ENCODE assay signal across 18 mouse cellular contexts in genomic region chr12:59488019-59488418, GRCm38 (mm10).
DNase-seq lines count a peak whose midpoint lies in the region; ATAC-seq and TF ChIP-seq lines count a peak whose summit lies in the region.
"Had no signal": no experiment of that assay in that cellular context is flagged by ENCODE, and none has a peak within 500 bp of the region (broad histone marks: within the 10 kb centered on the region; RNA-seq: fewer than 3 reads in every experiment).

No protein-coding gene starts in this region.

- no peak overlapping the region for H3K9ac ChIP-seq in forebrain, postnatal 0 days
- H3K9ac ChIP-seq in forebrain, embryonic 13.5 days: no peak overlapping the region
- no peak overlapping the region for H3K9ac ChIP-seq in midbrain, embryonic 14.5 days (replicated peaks; ENCODE audit: low read length)
- no peak overlapping the region for H3K9ac ChIP-seq in midbrain, embryonic 15.5 days
- H3K9ac ChIP-seq in heart, embryonic 12.5 days: no peak overlapping the region
- H3K9ac ChIP-seq: heart, embryonic 13.5 days; hindbrain, embryonic 15.5 days had no signal

- no peak overlapping the region for H3K4me2 ChIP-seq in forebrain, postnatal 0 days (ENCODE audit: low read depth)
- no peak overlapping the region for H3K4me2 ChIP-seq in forebrain, embryonic 13.5 days
- no peak overlapping the region for H3K4me2 ChIP-seq in midbrain, embryonic 14.5 days (ENCODE audit: low read length)
- H3K4me2 ChIP-seq in midbrain, embryonic 15.5 days: no peak overlapping the region
- no peak overlapping the region for H3K4me2 ChIP-seq in heart, embryonic 12.5 days
- H3K4me2 ChIP-seq: heart, embryonic 13.5 days; hindbrain, embryonic 15.5 days had no signal

- 60% methylated on average over 6 of the region's 6 CpGs for WGBS in forebrain, postnatal 0 days
- 78% methylated on average over 6 of the region's 6 CpGs for WGBS in forebrain, embryonic 13.5 days
- WGBS in midbrain, embryonic 14.5 days: 77% methylated on average over 6 of the region's 6 CpGs
- 68% methylated on average over 6 of the region's 6 CpGs for WGBS in midbrain, embryonic 15.5 days
- WGBS in heart, embryonic 12.5 days: 64% methylated on average over 6 of the region's 6 CpGs

- no peak overlapping the region for H3K27ac ChIP-seq in forebrain, postnatal 0 days (ENCODE audit: low read depth, low read length)
- H3K27ac ChIP-seq in forebrain, embryonic 13.5 days: no peak overlapping the region
- no peak overlapping the region for H3K27ac ChIP-seq in midbrain, embryonic 14.5 days (replicated peaks; ENCODE audit: low read depth, low read length)
- H3K27ac ChIP-seq in midbrain, embryonic 15.5 days: no peak overlapping the region
- H3K27ac ChIP-seq in heart, embryonic 12.5 days (ENCODE audit: poor library complexity, severe bottlenecking): no peak overlapping the region
- H3K27ac ChIP-seq: embryonic facial prominence, embryonic 10.5 days; gastrocnemius, adult 2 months; heart, embryonic 13.5 days; hindbrain, embryonic 15.5 days had no signal

- H3K4me3 ChIP-seq in forebrain, postnatal 0 days (ENCODE audit: low read depth, low read length): no peak overlapping the region
- H3K4me3 ChIP-seq in forebrain, embryonic 13.5 days: no peak overlapping the region
- no peak overlapping the region for H3K4me3 ChIP-seq in midbrain, embryonic 14.5 days (replicated peaks; ENCODE audit: low read depth, low read length)
- H3K4me3 ChIP-seq in midbrain, embryonic 15.5 days: no peak overlapping the region
- H3K4me3 ChIP-seq in heart, embryonic 12.5 days: no peak overlapping the region
- H3K4me3 ChIP-seq: embryonic facial prominence, embryonic 10.5 days; gastrocnemius, adult 2 months; heart, embryonic 13.5 days; hindbrain, embryonic 15.5 days had no signal

- DNase-seq in cerebellum, postnatal 14 days: peak; percentile 3 to 13
- no peak for DNase-seq in cerebellum, adult 9-10 months
- peak; percentile 36 for DNase-seq in forebrain, postnatal 0 days
- DNase-seq in midbrain, embryonic 14.5 days: peak; percentile 5
- DNase-seq: adrenal gland, postnatal 14 days; cerebellum, adult 2 months; gastrocnemius, adult 2 months; gastrocnemius, postnatal 25 days; heart, postnatal 36 days had no signal

- H3K9me3 ChIP-seq in forebrain, postnatal 0 days (ENCODE audit: low read length): no peaks in the 10 kb centered on the region
- no peaks in the 10 kb centered on the region for H3K9me3 ChIP-seq in forebrain, embryonic 13.5 days (replicated peaks)
- H3K9me3 ChIP-seq in midbrain, embryonic 14.5 days (ENCODE audit: control insufficient read depth, low read length): no peaks in the 10 kb centered on the region
- H3K9me3 ChIP-seq in midbrain, embryonic 15.5 days: no peaks in the 10 kb centered on the region
- no peaks in the 10 kb centered on the region for H3K9me3 ChIP-seq in heart, embryonic 12.5 days (replicated peaks)
- H3K9me3 ChIP-seq: embryonic facial prominence, embryonic 10.5 days; heart, embryonic 13.5 days; hindbrain, embryonic 15.5 days had no signal

- H3K36me3 ChIP-seq in forebrain, postnatal 0 days (ENCODE audit: insufficient read depth): no peaks in the 10 kb centered on the region
- no peaks in the 10 kb centered on the region for H3K36me3 ChIP-seq in forebrain, embryonic 13.5 days (ENCODE audit: poor library complexity, severe bottlenecking)
- no peaks in the 10 kb centered on the region for H3K36me3 ChIP-seq in midbrain, embryonic 14.5 days (ENCODE audit: control insufficient read depth, insufficient read depth, low read length)
- H3K36me3 ChIP-seq in midbrain, embryonic 15.5 days (replicated peaks): no peaks in the 10 kb centered on the region
- H3K36me3 ChIP-seq in heart, embryonic 12.5 days: no peaks in the 10 kb centered on the region
- H3K36me3 ChIP-seq: embryonic facial prominence, embryonic 10.5 days; heart, embryonic 13.5 days; hindbrain, embryonic 15.5 days had no signal

- TF ChIP-seq CTCF in forebrain, postnatal 0 days (IDR thresholded peaks at IDR 0.05; ENCODE audit: low read depth): no peak

- no peaks in the 10 kb centered on the region for H3K27me3 ChIP-seq in forebrain, postnatal 0 days (ENCODE audit: insufficient read depth, low read length)
- no peaks in the 10 kb centered on the region for H3K27me3 ChIP-seq in forebrain, embryonic 13.5 days
- H3K27me3 ChIP-seq in midbrain, embryonic 14.5 days (ENCODE audit: control insufficient read depth, insufficient read depth, low read length): no peaks in the 10 kb centered on the region
- H3K27me3 ChIP-seq in midbrain, embryonic 15.5 days (replicated peaks): no peaks in the 10 kb centered on the region
- H3K27me3 ChIP-seq in heart, embryonic 12.5 days (replicated peaks): no peaks in the 10 kb centered on the region
- H3K27me3 ChIP-seq: heart, embryonic 13.5 days; hindbrain, embryonic 15.5 days had no signal

- H3K4me1 ChIP-seq in forebrain, postnatal 0 days (ENCODE audit: insufficient read depth): no peaks in the 10 kb centered on the region
- H3K4me1 ChIP-seq in forebrain, embryonic 13.5 days: no peaks in the 10 kb centered on the region
- H3K4me1 ChIP-seq in midbrain, embryonic 14.5 days (ENCODE audit: control insufficient read depth, insufficient read depth, low read length): 0 out of 2 replicates have a peak, but pooled peaks cover 3% of the 10 kb centered on the region
- H3K4me1 ChIP-seq in midbrain, embryonic 15.5 days: no peaks in the 10 kb centered on the region
- H3K4me1 ChIP-seq in heart, embryonic 12.5 days (replicated peaks): no peaks in the 10 kb centered on the region
- H3K4me1 ChIP-seq: embryonic facial prominence, embryonic 10.5 days; heart, embryonic 13.5 days; hindbrain, embryonic 15.5 days had no signal

- peak; percentile 52; the same call in 1 of the 2 replicates for ATAC-seq in forebrain, postnatal 0 days
- ATAC-seq in forebrain, embryonic 13.5 days: no peak
- ATAC-seq in midbrain, embryonic 14.5 days (ENCODE audit: low FRiP score, low TSS enrichment): no peak
- no peak for ATAC-seq in midbrain, embryonic 15.5 days (replicated peaks)
- ATAC-seq in heart, embryonic 12.5 days (ENCODE audit: insufficient number of reproducible peaks, low FRiP score): no peak
- ATAC-seq: activated CD4-positive, CD25-positive, alpha-beta regulatory T cell, adult 4 months; intestine, embryonic 16.5 days; Patski had no signal
